Mouse (Mus musculus) MEL (cell line): ENCODE data around the gene Map1b.

Experiments
- CTCF ChIP-seq, 3 experiments: IDR thresholded peaks in 2 of 3; conservative IDR thresholded peaks in 1 of 3; 2 replicates each; pipeline ENCODE4 v1.5.1; 2011 to 2012; ENCODE audit warnings: low read length in 3 of 3, low read depth in 2 of 3, mild to moderate bottlenecking in 2 of 3, improper control_type of control experiment in 1 of 3, inconsistent platforms in 1 of 3, mixed read lengths in 1 of 3, moderate library complexity in 1 of 3; ENCODE audit not compliant: control insufficient read depth in 1 of 3, insufficient read depth in 1 of 3, poor library complexity in 1 of 3, severe bottlenecking in 1 of 3
- POLR2A ChIP-seq, 2 experiments: IDR thresholded peaks; 2 replicates each; pipeline ENCODE4 v1.6.1; 2011 to 2012; ENCODE audit warnings: low read length in 2 of 2, mild to moderate bottlenecking in 2 of 2, control low read depth in 1 of 2, improper control_type of control experiment in 1 of 2, low read depth in 1 of 2, moderate library complexity in 1 of 2; ENCODE audit not compliant: control insufficient read depth in 1 of 2, insufficient read depth in 1 of 2, poor library complexity in 1 of 2

- no peak for TF ChIP-seq CTCF (IDR thresholded peaks at IDR 0.05 in 2 of 3, conservative IDR thresholded peaks at IDR 0.05 in 1 of 3; ENCODE audit: control insufficient read depth in 1 of 3, insufficient read depth in 1 of 3, low read depth in 2 of 3, low read length in 3 of 3, poor library complexity in 1 of 3, severe bottlenecking in 1 of 3)
- no peak for TF ChIP-seq POLR2A (IDR thresholded peaks at IDR 0.05; ENCODE audit: control insufficient read depth in 1 of 2, insufficient read depth in 1 of 2, low read depth in 1 of 2, low read length in 2 of 2, poor library complexity in 1 of 2)
Measured at GRCm38 (mm10) chr13:99382373-99382772, 134.0 kb downstream of the Map1b start.
